Mouse (Mus musculus) kidney, postnatal 14 days (tissue): ENCODE measurements around the gene Ndufv2.

Experiments used
- DNase-seq: peaks from one replicate; pipeline ENCODE4 v3.0.0; 2022; ENCODE audit warnings: mixed read lengths

The Ndufv2 gene

DNA sequence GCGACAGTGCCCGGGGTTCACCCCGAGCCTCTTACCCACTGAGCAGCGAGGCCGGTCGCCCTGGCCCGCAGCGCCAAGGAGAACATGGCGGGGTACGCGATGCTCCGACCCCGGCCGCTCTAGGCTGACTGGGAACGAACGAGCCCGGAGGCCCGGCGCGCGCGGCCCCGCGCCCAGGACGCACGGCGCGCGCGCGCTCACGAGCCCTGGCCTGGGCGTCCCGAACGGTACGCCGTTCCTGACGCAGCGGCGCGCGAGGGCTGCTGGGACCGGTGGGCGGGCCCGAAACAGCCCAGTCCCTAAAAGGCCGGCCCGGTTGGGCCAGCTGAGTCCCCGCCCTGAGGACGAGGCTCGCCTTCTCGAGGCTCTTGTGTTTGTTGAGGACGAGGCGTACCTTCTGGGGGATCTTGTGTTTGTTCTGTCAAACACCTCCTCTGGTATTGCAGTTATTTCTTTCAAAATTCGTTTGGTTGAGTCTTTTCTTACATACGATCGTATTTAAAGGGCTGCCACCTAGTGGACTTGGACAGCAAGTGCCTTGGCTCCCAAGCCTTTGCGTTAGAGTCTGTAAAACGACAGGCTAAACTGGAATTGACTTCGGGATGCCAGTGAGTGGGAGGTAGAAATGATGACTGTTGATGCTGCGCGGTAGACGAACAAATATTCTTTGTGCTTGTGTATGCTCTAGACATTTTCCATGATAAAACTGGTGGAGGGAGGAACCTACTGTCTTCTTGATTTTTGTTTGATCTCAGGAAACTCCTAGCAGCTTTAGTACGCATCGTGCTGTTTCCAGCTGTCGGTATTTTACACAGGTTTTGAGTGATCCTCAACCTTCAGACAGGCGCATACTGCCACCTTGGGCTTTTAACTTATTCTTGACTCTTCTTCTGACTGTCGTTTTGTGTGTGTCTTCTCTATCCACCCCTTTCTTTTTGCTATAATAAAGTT, at the start of gene Ndufv2:
Gene Ndufv2, minus strand, starts transcription at position 180 of the 951 bp plus-strand sequence.
- peak; percentile 97 for DNase-seq

DNA sequence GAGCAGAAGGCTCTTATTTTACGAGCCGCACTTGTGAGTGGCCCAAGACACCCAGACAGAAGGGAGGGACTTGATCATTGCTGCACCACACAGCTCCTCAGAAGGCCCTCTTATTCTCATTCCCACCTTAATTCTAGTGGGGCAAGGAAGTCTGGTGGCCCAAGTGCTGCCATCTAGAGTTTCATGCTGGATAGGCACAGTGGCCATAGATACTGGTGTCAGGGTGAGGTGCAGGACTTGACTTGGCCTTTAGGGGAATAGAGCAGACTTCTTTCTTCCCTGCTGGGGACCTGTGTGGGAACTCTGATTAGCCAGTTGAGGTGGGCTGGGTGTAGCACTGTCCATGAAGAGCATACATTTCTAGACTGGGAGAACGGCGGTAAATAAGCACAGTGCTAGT, 29.9 kb upstream of the Ndufv2 start:
- no peak for DNase-seq

DNA sequence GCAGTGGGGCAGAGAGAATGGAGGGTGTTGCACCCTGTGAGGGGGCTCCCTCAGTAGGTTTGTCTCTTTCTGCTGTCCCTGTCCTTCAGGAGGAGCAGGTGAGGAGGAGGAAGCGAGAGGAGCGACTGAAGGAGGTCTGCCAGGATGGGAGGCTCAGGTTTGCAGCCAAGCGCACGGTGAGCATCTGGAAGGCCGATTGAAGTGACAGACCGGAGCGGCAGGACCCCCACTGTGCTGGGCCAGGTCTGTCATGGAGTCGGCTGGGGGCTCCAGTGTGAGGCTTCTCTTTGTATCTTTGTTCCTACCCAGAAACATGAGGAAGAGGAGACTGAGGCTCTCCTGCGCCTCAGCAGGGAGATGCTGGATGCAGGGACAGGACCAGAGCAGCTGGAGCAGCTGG, 29.0 kb upstream of the Ndufv2 start:
- no peak for DNase-seq

DNA sequence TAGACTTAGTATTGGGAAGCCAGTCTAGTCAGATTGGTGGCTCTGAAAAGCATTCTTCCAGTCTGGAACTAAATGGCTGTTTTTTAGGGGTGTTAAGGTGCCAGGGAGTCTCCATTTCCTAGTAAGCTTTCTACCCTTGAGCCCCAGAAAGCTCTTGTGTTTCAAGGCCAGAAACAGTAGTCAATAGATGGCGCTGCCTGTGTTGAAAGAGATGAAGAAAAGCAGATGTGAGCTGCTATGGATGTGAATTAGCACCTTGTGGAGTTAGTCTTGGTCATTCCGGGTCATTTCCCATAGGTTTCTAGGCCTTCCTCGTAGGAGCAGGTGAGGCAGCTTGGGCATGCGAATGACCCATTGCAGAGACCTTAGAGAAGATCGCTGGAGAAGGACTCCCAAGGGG, 23.9 kb upstream of the Ndufv2 start:
- no peak for DNase-seq

DNA sequence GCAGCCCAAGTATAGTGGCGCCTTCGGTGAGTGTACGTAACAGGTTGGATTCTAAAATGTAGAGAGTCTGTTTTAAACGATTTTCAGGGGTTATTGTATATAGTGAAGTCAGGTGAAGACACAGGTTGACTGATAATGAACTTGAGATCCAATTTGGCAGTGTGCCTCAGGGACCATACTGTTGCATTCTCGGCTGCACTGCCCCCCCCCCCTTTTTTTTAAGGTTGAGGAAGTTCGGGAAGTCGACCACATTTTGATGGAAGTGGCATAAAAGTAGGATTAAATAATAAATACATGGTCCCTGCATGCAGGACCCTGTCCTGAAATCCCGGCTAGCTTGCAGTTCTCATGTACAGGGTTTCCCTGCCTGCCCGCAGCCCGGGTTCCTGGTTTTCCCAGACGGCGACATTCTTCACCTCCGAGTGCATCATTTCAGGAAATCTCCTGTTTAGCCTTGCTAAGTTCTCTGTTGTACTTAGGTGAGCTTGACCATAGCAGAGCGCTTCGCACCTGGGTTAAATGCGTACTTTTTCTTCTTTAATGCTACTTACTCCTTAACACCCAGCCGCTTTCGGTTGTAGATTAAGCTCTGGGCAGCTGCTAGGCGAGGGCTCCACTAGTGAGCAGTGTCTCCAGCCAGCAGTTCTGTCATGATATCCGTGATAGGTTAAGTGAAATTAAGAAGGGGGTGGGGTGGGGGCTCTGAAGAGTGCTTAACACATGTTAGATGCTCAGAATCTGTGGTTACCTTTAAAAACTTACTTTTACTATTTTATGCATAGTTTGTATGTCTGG, 22.7 kb upstream of the Ndufv2 start:
- peak; percentile 12 for DNase-seq

DNA sequence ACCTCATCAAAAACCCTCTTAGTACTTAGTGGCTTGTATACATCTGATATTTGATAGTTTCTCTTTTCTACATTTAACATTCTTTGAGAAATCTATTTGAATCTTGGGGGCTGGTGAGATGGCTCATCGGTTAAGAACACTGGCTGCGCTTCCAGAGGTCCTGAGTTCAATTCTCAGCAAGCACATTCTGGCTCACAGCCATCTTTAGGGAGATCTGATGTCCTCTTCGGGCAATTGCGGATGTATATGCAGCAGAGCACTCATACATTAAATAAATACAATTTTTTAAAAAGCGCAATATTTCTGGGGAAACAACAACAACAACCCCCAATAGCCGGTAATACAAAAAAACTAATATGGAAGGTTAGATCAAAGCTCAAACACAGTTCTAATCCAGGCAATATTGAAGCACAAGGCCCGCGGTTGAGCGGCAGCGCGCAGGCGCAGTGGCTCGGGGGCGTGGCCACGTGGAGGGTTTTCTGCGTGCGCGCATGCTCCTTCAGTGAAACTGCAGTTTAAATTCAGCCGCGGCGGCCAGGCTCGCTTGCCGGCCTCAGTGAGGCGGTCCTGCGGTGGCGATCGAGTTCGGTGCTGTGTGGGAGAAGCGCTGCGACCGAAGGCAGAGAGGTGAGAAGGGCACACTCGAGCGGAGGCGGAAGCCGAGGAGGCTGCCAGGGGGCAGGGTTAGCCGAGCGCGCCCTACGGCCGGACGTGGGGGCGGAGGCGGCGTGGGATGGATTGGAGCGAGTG, 21.9 kb upstream of the Ndufv2 start, which contains the start of gene Ddx11:
Gene Ddx11, plus strand, starts transcription at position 455 of the 750 bp plus-strand sequence.
- peak; percentile 95 for DNase-seq

DNA sequence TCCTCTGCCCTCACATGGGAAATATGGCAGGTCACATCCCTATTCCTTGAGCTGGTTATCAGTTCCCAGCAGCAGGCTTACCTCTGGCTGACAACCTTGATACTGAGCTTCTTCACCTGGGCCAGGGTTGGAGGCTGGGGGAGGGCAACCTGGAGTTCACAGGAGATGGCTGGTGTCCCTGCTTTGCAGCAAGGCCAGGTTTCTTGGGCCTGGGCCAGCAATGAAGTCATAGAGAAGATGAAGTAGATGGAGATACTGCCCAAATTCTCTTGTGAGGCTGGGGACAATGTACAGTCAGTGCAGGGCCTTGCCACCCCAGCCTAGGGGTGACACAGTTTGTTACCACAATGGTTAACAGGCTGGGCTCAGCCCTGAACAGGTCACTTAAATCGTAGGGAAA, 19.3 kb upstream of the Ndufv2 start:
- no peak for DNase-seq

DNA sequence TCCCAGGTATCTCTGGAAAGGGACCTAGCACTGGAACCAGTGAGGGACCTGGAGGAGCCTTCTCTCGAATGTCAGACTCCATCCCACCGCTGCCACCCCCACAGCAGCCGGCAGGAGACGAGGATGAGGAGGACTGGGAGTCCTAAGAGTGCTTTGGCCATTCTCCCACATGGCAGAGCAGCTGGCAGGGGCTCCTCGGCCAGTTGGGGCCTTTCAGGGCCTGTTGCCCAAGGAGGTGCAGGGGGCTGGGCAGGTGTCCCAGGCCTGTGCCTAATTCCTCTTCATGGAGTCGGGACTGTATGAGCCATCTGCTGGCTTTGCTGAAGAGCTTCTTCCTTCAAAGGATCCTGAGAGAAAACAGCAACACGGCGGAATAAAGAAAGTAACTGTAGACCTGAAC, 17.6 kb upstream of the Ndufv2 start:
- DNase-seq: no peak

DNA sequence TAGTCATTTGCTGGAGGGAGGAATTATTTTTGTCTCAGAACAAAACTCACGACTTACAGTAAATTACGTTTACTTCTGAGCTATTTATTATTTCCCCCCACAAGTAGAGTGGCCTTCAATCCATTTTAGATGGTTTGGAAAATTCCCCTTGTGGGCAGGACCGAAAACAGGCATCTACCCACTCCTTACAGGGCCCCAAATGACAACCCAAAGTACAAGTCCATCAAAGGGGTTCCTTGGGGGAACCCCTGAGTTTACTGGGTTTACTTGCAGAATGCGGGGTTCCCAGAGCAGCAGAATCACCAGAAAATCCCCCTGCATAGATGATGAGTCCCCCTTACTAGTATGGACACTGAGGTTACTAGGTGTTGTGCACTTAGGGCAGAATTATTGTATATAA, 10.8 kb upstream of the Ndufv2 start:
- no peak for DNase-seq

DNA sequence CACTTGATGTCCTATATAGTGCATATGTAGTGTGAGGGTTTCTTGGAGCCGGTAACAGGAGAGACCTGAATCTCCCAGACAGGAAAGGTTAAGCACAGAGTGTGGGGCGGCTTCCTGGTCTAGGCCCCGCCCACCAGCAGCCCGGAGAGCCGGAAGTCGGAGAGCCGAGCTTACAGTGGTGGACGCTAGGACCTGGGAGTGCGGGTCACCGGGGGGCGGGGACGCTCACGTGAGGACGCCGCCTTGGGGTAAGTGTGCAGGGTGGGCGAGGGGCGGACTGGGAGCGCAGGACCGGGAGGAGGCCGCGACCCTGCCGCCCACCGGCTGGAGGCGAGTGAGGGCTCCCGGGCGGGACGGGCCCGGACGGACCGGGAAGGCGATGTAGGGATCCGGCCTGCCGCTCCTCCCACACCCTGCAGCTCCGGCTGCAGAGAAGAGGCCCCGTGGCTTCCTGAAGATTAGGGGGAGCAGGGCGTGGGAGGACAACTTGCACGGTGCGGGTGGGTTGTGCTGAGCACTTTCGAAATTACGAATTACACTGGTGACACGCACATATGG, 10.1 kb upstream of the Ndufv2 start, which contains the start of gene Washc1:
Gene Washc1, plus strand, starts transcription at position 144 of the 558 bp plus-strand sequence.
- peak; percentile 93 for DNase-seq

DNA sequence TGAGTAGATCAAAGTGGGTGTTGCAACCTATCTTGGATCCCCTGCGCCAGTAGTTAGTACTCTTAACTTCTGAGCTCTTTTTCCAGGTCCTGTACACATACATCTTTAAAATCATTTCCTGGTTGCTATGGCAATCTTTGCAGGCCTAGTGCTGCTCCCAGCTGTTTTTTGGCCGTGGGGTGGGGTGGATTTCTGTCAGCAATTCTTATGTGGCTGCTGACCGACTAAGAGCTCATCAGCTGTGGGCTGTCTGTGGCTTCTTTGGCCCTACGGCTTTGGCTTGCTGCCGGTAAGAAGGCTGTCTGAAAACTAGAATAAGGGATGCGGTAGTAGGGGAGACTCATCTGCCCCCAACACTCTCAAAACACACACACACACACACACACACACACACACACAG, 9.4 kb upstream of the Ndufv2 start:
- DNase-seq: peak; percentile 21

DNA sequence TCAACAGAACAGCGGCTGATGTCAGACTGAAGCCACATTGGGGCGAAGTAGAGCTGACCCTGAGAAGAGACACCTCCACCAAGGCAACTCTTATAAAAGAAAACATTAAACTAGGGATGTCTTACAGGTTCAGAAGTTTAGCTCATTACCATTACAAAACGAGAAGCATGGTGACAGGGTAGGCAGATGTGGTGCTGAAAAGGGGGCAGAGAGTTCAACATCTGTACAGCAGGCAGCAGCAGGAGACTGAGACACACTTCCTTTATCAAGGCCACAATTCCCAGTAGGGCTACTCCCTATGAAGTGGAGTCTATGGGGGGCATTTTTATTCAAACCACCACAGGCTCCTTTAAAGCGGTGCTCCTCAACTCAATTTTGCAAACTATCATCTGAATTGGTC, 6.8 kb upstream of the Ndufv2 start:
- DNase-seq: no peak

DNA sequence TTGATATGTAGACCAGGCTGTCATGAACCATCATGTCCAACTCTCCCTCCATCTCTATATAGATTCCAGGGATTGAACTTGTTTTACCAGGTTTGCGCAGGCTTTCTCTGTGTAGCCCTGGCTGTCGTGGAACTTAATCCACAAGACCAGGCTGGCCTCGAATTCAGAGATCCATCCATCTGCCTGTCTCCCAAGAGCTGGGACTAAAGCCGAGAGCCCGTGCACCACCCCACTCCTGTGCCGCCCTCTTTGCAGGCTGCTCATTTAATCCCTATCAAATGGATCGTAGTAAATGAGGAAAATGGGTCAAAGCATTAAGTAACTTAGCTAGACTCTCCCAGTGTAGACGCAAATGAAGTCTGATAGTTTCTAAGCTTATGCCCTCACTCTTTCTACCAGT, 6.1 kb upstream of the Ndufv2 start:
- DNase-seq: no peak

DNA sequence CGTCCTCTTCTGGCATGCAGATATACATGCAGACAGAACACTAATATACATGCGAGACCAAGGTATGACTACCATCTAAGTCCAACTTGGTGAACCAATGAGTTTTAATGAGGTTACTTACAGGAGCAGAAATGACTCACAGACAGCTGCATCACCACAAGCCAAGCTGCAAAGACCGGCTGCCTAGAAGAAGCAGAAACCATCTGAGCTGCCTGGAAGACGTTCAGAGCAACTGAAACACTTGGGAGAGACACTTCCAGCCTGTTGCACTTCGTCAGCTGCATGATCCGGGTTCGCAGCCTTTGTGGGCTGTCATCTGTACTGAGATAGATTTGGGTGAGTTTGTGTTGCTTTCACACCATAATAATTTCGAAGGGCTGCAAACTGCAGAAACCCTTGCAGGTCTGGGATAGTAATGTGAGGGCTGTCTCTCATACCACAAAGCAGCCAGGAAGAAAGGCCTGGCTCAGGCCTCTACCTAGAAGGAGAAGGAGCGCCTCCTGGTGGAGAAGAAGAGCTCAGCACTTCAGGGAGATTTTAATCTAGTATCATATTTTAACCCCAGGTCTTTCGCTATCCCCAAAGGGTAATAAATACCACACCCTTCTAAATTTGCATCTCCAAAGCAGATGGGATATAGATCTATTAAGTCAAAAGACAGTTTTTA, 5.4 kb upstream of the Ndufv2 start:
- peak; percentile 72 for DNase-seq

DNA sequence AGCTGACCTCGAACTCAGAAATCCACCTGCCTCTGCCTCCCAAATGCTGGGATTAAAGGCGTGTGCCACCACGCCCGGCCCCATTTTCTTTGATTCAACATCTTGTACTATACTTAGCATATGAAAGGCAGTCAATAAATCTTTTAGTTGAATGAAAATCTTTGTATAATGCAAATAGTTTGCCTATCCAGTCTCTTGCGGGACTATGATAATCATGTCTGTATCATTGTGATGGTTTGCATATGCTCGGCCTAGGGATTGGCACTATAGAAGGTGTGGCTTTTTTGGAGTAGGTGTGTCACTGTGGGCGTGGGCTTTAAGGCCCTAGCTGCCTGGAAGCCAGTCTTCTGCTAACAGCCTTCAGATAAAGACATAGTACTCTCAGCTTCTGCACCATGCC, 2.7 kb upstream of the Ndufv2 start:
- no peak for DNase-seq

DNA sequence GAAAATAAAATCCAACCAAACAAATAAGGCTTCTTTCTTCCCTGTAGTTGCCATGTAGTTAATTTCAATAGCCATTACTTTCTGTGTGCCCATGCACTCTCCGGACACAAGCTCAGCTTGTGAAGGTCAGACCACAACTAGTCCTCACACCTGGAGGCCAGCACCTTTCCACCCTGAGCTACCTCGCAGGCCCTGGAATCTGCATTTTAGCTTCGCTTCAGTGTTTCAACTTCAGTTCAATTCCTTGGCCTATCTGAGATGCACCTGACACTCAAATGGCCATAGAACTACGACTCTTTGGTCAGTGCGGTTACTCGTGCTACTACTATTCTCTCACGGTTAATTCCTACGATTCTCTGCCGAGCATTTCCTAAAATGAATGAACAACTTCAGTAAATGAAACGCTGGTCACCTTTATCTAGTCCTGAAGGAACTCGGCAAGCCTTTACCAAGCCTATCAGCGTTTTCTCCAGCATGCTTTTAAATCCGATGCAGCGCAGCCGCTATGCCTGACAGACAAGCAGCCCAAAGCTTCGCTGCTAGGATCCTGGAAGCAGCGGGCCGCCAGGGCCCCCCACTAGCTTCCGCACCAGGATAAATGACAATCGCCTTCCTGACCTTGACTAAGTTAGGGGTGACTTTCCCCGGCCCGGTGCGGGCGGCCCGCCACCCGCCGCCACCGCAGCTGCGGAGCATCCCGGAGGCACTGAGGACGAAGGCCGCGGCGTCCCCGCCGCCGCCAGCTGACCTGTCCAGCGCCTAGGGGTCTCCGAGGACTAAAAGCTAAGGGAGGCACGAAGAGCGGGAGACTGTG, 586 bp downstream of the Ndufv2 start:
- DNase-seq: peak; percentile 30

DNA sequence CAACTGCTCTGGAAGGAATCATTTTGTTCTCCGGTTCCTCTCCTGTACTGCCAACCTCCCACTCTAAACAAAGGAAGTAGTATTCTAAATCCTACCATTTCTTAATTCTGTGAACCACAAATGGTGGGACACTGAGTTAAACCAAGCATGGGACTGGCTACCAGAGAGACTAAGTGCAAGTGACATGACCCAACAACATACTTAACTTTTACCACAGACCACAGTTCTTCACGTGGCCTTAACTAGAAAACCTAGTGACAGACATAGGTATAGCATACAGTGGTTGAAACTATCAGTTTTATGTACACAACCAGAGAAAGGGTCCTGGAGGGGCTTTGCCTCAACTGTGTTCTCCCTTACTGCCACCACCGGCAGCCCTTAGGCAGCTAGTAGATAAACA, 8.7 kb downstream of the Ndufv2 start:
- DNase-seq: no peak

DNA sequence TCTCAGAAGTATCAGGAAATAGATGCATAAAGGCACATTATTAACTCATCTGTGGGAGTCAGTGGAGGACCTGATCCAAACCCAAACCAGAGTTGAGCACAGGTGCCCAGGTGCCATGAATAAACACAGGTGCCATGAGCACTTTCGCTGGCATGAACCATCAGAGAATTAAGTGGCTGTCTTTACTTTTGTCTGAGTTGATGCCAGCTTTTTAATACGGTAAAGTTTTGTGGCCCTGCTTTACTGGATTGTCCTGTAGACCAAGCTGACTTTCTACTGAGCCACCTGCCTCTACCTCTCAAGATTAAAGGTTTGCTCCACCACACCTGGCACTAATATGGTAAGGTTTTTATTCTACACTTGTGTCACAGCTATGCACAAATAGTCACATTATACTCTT, 9.3 kb downstream of the Ndufv2 start:
- no peak for DNase-seq

DNA sequence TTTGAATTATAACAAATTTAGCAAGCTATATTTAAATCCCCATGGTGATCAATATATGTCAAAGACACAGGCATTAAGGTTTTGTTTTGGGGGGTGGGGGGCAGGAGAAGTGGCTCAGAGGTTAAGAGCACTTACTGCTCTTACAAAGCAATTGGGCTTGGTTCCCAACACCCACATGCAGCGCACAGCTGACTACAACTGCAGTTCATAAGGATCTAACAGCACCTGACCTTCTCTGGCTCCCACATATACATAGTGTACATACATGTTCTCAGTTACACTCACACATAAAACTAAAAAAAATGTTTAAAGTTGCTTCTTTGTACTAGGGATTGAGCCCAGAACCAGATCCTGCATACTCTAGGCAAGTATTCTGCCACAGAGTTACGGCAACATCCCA, 10.0 kb downstream of the Ndufv2 start:
- no peak for DNase-seq

DNA sequence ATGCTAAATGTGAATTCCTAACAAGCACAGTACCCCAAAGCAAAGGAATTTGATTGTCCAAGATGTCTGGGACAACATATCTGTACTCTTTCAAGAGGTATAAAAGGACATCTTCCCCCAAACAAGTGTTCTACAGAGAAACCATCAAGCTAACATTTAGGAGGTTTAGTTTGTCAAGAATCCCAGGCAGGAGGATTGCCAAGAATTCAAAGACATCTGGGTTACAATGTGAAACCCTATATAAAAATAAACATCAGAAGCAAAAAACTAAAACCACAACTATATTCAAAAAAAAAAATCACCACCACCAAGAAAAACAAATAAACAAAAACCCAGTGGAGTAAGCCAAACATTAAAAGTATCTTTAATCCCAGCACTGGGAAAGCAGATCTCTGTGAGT, 11.1 kb downstream of the Ndufv2 start:
- DNase-seq: no peak

DNA sequence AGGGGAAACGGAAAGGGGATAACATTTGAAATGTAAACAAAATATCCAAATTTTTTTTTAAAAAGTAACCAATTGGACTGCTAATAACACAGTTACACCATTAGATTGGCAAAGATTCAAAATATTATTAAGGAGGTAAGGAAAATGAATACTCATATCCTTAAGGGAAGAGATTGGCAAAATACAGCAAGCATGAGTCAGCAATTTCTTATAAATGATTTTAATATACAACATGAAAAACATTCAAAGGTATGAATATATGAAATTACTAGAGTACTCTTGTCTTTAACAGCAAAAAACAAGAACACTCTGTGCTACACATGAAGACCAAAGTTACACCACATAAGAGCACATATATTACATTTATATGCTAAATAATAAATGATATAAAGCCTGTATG, 16.3 kb downstream of the Ndufv2 start:
- no peak for DNase-seq
